Mouse (Mus musculus) monocyte, adult 5-6 weeks (primary cell): ENCODE results near the gene Gm6592. TPM values are rescaled to one million over a fixed set of nuclear protein-coding genes. Genes with fewer than 3 reads are reported as not detected.
"Not testable (repeated sequence)": the region's sequence is repeated elsewhere in the genome, so short reads cannot be mapped to it uniquely, and the experiment has no call there.

Experiments used
- ATAC-seq: fragments of 153-309, 156-312 bp; replicated peaks from 2 replicates; pipeline ENCODE4 v1.8.0; 2017; ENCODE audit warnings: mild to moderate bottlenecking; ENCODE audit not compliant: low TSS enrichment, insufficient number of reproducible peaks, severe bottlenecking, poor library complexity, low FRiP score
- total RNA-seq: library from RNA; stranded (forward); fragments of 200-1000, 200-491, 200-594 nt; gene quantifications from 3 replicates; pipeline ENCODE4 v1.2.3, GENCODE M21; 2017

The Gm6592 gene
- total RNA-seq: not detected in 3 replicates

DNA sequence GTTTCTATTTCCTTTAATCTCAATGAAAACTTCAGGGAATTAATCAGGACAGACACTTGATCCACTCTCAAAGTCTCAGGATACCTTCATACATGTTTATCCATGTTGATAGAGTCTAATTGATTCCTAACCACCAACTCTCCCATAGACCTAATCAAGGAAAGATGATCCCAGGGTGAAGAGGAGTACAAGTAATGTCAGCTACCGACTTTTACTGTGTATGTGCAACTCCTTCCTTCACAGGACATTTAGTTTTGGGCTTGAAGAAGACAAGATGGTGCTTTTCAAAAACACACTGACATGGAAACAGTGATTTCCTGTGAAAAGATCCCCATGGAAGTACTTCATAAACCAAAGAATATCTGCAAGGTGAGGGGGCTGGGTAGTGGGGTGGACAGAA, at the start of gene Gm6592:
Gene Gm6592 (plus strand): TSS at position 301 of the 400 bp plus-strand sequence.
- ATAC-seq: no peak

DNA sequence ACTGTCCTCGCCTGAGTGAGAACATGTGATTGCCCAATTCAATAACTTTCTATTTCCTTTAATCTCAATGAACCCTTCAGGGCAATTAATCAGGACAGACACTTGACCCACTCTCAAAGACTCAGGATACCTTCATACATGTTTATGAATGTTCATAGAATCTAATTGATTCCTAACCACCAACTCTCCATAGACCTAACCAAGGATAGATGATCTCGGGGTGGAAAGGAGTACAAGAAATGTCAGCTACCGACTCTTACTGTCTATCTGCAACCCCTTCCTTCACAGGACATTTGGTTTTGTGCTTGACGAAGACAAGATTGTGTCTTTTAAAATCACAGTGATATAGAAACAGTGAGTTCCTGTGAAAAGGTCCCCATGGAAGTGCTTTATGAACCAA, 40.4 kb upstream of the Gm6592 start, which contains the start of gene Ssxb5:
Gene Ssxb5 (plus strand): TSS at position 301 of the 400 bp plus-strand sequence.
- not testable (repeated sequence) for ATAC-seq

DNA sequence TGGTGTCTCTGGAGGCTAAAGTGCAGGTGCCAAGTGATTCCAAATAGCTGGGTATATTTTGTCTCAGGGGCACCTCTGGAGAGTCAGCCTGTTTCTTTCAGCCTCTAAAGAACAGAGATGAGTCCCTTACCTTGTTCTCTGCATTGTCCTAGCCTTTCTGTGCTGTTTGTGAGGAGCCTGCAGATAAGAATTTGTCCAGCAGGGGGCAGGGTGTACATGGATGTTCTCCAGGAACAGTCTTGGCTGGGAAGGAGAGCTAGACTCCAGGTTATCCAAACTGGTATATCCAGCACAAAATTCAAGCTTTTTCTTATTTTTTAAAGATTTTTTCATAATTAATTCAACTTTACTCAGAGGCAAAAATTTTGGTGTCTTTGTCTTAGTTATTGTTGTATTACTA, 11.8 kb upstream of the Gm6592 start:
- no peak for ATAC-seq

DNA sequence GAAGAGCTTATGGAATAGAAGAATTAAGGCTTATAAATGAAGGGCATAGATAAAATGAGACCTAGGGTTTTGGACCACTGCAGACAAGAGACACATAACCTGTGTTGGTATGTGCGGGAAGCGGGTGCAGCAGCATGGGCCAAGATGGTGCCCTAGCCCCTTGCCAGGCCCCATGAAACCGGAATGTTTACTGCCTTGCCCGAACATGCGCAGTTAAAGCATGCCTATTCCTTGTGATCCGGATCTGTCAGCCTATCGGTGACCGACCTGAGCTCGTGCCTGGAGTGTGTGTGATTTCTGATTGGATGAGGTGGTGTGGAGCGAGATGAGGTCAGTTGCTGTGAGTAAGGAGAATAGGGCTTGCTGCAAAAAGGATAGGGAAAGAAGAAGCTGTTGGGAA, 8.7 kb downstream of the Gm6592 start:
- no peak for ATAC-seq

DNA sequence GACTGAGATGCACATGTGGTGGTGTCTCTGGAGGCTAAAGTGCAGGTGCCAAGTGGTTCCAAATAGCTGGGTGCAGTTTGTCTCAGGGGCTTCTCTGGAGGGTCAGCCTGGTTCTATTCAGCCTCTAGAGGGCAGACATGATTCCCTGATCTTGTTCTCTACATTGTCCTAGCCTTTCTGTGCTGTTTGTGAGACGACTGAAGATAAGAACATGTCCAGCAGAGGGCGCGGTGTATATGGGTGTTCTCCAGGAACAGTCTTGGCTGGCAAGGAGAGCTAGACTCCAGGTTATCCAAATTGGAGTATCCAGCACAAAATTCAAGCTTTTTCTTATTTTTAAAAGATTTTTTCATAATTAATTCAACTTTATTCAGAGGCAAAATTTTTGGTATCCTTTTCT, 20.5 kb downstream of the Gm6592 start:
- not testable (repeated sequence) for ATAC-seq

DNA sequence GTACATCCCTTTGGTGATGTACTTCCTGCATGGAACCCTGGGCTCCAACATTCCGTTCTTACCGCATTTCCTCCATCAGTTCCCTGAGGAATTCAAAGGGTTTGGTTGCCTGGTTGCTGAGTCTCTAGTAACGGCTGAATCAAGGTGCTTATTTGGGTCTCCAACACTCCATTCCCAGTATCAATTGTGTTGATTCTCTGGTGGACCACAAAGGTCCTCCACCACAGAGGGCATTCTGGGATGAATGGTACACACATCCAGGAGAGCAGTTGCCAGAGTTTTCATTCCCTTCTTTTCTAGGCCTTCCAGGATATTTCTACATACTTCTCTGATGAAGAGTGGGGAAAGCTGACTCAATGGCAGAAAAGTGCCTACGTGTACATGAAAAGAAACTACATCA, 30.2 kb downstream of the Gm6592 start, which contains the start of gene Gm5751:
Gene Gm5751 (plus strand): TSS at position 301 of the 400 bp plus-strand sequence.
- not testable (repeated sequence) for ATAC-seq

DNA sequence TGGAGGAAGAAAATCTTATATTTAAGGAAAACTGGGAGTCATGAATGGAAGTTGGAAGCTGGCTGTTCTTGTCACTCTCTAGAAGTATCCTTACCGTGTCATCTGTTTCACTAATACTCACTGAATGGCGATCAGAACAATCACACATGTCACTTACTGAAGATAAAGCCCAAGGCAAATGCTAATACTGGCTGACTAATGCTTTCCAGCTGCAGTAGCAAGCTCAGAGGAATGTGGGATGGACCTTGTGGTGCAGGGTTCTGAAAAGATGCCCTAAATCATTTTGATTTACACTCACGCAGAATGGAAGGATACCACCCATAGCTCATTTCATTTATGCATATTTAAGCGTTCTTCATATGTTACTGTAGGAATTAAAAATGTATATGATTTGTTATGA, 40.5 kb downstream of the Gm6592 start:
- no peak for ATAC-seq

DNA sequence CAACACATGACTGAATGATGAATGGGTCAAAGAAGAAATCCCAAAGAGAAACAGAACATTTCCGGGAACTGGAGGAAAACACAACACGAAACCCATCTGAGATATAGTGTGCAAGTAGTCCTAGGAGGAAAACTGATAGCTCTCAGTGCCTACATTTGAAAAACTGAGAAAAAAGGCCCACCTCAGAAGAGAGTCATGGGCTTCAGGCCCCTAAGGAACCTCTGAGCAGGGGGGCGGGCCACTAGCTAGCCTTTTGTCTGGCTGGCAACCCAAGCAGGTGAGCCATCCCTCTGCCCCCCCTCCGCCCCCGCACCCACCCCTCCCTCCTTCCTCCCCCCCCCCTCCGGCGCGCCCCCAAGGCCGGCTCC, 48.2 kb downstream of the Gm6592 start:
- no peak for ATAC-seq

DNA sequence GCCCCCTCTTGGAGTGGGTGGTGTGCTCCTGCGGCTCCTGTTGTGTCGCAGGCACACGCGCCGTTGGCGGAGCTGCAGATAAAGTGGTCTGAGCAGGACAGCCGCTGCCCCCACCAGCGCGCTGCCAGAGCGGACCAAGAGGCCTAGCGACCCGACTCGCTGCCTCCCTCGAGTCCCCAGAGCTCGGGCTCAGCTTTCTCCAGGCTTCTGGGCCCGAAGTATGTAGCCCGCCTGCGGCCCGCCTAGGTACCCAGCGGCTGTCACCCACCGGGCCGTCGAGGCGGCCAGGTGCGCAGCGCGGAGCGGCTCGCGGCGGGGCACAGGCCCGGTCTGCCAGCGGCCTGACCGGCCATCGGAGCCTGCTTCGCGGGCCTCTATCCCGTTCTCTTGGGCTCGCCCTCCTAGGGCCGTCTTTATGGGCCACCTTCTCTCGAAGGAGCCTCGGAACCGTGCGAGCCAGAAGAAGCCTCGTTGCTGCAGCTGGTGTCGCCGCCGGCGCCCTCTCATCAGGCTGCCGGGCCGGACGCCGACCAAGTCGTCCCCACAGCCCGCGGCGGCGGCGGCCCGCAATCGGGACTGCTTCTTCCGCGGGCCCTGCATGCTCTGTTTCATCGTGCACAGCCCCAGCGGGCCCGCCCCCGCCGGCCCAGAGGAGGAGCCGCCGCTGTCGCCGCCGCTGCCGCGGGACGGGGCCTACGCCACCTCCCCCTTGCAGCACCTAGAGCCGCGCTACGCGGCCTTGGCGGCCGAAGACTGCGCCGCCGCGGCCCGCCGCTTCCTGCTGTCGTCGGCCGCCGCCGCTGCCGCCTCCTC, 48.8 kb downstream of the Gm6592 start, which contains the start of gene B630019K06Rik:
Gene B630019K06Rik (plus strand): TSS at position 40 of the 813 bp plus-strand sequence.
- ATAC-seq: 0 out of 2 replicates have a peak, but pooled peaks have one; percentile 47

DNA sequence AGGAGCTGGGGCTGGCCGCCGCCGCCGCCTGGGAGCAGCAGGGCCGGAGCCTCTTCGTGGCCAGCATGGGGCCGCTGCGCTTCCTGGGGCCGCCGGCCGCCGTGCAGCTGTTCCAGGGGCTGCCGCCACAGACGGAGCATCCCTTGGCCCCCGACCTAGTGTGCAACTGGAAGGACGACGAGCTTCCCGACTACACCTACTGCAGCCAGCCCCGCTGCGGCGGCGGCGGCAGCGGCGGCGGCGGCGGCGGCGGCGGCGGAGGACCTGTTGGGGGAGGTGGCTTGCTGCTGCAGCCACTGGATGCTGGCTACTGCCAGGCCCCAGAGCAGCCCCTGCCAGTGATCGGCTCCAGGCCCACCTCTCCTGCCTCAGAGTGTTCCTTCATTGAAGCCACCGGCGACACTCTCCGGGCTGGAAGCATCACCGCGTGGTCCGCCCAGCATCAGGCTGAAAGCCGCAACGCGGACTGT, 49.4 kb downstream of the Gm6592 start:
- ATAC-seq: no peak

Other genes with a start within 250 kb of the Gm6592 start
- not detected in 3 replicates for gene Ssxb8, start 153.2 kb upstream of the Gm6592 start, total RNA-seq
- not detected in 3 replicates for gene Ssx9, start 95.6 kb upstream of the Gm6592 start, total RNA-seq
- not detected in 3 replicates for gene Ssxb5, start 40.3 kb upstream of the Gm6592 start, total RNA-seq
- gene Gm5751, start 30.3 kb downstream of the Gm6592 start, total RNA-seq: not detected in 3 replicates
- gene B630019K06Rik, start 48.4 kb downstream of the Gm6592 start, total RNA-seq: 0.48 to 1.2 TPM (median 0.49 TPM) in 3 replicates
- gene Fthl17b, start 119.0 kb downstream of the Gm6592 start, total RNA-seq: not detected in 3 replicates
- gene Fthl17c, start 132.6 kb downstream of the Gm6592 start, total RNA-seq: not detected in 3 replicates
- gene Fthl17d, start 142.8 kb downstream of the Gm6592 start, total RNA-seq: not detected in 3 replicates
- not detected in 3 replicates for gene Fthl17e, start 189.5 kb downstream of the Gm6592 start, total RNA-seq
- gene Fthl17f, start 219.0 kb downstream of the Gm6592 start, total RNA-seq: not detected in 3 replicates